Mouse (Mus musculus): ENCODE data around the gene Ass1. TPM values are rescaled to one million over a fixed set of nuclear protein-coding genes. Genes with fewer than 3 reads are reported as not detected.
A peak's percentile ranks its signal among the peaks of the same experiment; 100 is the strongest.

Ass1 gene
- polyA plus RNA-seq (2011; ENCODE audit: insufficient read depth, insufficient read length, low read depth, missing spikeins): 168 and 176 TPM in 2 replicates

DNA sequence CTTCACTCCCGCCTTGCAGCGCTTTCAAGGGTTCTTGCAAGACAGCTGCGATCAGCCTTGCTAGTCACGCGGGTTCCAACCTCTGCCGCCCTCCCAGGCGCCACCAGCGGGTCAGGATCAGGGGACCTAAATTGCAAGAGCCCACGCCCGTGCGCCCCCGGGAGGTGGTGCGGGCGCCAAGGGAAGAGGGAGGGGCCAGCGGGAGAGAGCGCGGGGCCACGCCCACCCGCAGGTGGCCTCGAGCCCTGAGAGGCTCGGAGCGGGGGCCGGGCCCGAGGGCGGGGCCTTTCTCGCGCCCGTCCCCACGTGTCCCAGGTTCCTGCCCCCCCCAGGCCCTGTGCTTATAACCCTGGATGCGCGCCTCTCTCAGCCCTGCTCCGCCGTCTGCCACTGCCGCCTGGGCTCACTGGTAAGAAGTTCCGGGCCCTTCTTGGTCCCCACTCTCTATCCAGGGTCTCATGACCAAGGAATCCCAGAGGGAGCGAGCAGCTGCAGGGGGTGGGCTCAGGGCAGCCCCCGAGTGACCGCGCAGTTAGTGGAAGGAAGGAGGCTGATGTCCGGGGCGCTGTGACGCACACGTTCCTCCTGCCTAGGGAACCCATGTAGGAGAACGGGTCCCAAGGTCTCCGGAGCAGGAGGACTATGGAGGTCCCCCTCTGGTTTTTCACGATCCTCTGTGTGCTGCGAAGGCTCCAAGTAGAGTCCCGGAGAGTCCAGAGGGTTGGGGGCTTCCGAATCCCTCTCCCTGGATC, at the start of gene Ass1:
Ass1 (plus strand) TSS at position 277 of the 752 bp plus-strand sequence.
- H3K9me3 ChIP-seq (replicated peaks; ENCODE audit: control insufficient read depth, insufficient read depth, low read length, poor library complexity, severe bottlenecking): no peaks in the 10 kb centered on the region
- H3K4me1 ChIP-seq (ENCODE audit: control insufficient read depth, insufficient read depth, low read length): peaks cover 2% of the 10 kb centered on the region
- peak within 1 kb of the TSS; percentile 80 for H3K9ac ChIP-seq (ENCODE audit: low read depth, poor library complexity, severe bottlenecking)
- peak within 1 kb of the TSS; percentile 7 for H3K27ac ChIP-seq (ENCODE audit: insufficient read depth, low read length)
- no peaks in the 10 kb centered on the region for H3K27me3 ChIP-seq (ENCODE audit: control insufficient read depth, insufficient read depth, low read length, poor library complexity, severe bottlenecking)
- H3K4me3 ChIP-seq (ENCODE audit: low read depth, low read length): peak within 1 kb of the TSS; percentile 87
- H3K36me3 ChIP-seq (ENCODE audit: control insufficient read depth, insufficient read depth, low read length, poor library complexity, severe bottlenecking): peaks cover 10% of the 10 kb centered on the region; the same call in 1 of the 2 replicates
- no peak for TF ChIP-seq EP300 (IDR thresholded peaks at IDR 0.05; ENCODE audit: insufficient read depth, low read depth, low read length)
- TF ChIP-seq CTCF (IDR thresholded peaks at IDR 0.05; ENCODE audit: low read depth, low read length): peak; percentile 27
- peak; percentile 29 for TF ChIP-seq POLR2A (IDR thresholded peaks at IDR 0.05; ENCODE audit: insufficient read depth, low read length)

DNA sequence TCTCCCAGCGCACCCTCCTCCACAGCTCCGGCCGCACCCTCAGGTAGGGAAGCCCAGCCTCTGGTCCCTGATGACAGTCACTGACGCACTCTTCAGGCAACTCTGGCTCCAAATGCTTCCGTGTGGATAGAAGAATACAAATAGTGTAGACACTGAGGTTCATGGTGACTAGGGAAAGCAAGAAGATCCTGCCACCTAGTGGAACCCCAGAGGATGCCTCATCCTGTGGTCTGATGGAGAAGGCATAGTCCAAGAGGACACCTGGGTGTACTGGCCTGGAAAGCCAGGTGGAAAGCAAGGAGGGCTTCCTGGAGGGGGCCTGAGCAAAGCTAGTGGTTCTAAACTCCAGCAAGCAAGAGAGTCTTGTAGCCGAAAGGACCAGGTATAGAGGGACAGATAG, 49.1 kb upstream of the Ass1 start:
- H3K27me3 ChIP-seq (ENCODE audit: control insufficient read depth, insufficient read depth, low read length, poor library complexity, severe bottlenecking): no peaks in the 10 kb centered on the region
- H3K4me3 ChIP-seq (ENCODE audit: low read depth, low read length): no peak overlapping the region
- H3K36me3 ChIP-seq (ENCODE audit: control insufficient read depth, insufficient read depth, low read length, poor library complexity, severe bottlenecking): no peaks in the 10 kb centered on the region
- H3K9me3 ChIP-seq (replicated peaks; ENCODE audit: control insufficient read depth, insufficient read depth, low read length, poor library complexity, severe bottlenecking): no peaks in the 10 kb centered on the region
- no peak overlapping the region for H3K27ac ChIP-seq (ENCODE audit: insufficient read depth, low read length)
- peak; percentile 24 for TF ChIP-seq CTCF (IDR thresholded peaks at IDR 0.05; ENCODE audit: low read depth, low read length)
- TF ChIP-seq EP300 (IDR thresholded peaks at IDR 0.05; ENCODE audit: insufficient read depth, low read depth, low read length): no peak
- no peak overlapping the region for H3K9ac ChIP-seq (ENCODE audit: low read depth, poor library complexity, severe bottlenecking)
- H3K4me1 ChIP-seq (ENCODE audit: control insufficient read depth, insufficient read depth, low read length): peaks cover 2% of the 10 kb centered on the region

DNA sequence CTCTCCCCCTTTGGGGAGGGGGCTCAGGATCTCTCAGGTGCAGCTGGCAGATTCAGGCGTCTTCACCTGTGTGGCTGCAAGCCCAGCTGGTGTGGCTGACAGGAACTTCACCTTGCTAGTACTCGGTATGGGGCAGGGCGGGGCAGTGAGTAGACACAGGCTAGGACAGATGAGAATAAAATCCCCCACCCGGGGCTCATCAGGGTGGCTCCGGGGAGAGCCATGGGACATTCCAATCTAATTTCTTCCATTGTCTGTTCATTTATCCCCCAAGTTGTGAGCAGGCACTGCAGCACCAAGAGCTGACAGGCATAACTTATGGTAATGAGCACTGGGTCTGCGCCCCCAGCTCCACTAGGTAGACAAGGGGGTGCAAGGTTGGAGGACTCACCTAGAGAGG, 47.4 kb upstream of the Ass1 start:
- Histone ChIP-seq H3K27me3 (ENCODE audit: control insufficient read depth, insufficient read depth, low read length, poor library complexity, severe bottlenecking) (no peaks in the 10 kb centered on the region), H3K9ac (ENCODE audit: low read depth, poor library complexity, severe bottlenecking) (no peak overlapping the region), H3K4me3 (ENCODE audit: low read depth, low read length) (no peak overlapping the region), H3K9me3 (replicated peaks; ENCODE audit: control insufficient read depth, insufficient read depth, low read length, poor library complexity, severe bottlenecking) (no peaks in the 10 kb centered on the region), H3K36me3 (ENCODE audit: control insufficient read depth, insufficient read depth, low read length, poor library complexity, severe bottlenecking) (no peaks in the 10 kb centered on the region), H3K4me1 (ENCODE audit: control insufficient read depth, insufficient read depth, low read length) (peaks cover 2% of the 10 kb centered on the region), H3K27ac (ENCODE audit: insufficient read depth, low read length) (no peak overlapping the region)
- TF ChIP-seq CTCF (IDR thresholded peaks at IDR 0.05; ENCODE audit: low read depth, low read length) (no peak), EP300 (IDR thresholded peaks at IDR 0.05; ENCODE audit: insufficient read depth, low read depth, low read length) (no peak), POLR2A (IDR thresholded peaks at IDR 0.05; ENCODE audit: insufficient read depth, low read length) (no peak)

DNA sequence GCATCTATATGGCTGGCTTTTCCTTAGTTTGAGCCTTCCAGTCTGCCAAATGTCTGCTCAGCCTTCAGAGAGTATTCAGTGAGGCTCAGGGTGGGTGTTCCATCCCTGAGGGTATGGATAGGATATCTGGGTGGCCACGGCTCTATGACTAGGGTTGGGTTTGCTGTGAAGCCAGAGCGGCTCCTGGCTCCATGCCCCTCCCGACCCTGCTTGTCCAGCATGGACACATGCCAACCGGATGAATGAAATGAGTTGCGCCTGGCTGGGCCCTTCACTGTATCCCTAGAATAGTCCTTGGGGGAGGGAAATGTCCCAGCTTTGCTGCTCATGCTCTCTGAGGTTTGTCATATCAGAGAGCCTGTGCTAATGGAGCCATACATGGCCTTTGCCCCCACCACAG, 38.5 kb upstream of the Ass1 start:
- no peak overlapping the region for H3K9ac ChIP-seq (ENCODE audit: low read depth, poor library complexity, severe bottlenecking)

DNA sequence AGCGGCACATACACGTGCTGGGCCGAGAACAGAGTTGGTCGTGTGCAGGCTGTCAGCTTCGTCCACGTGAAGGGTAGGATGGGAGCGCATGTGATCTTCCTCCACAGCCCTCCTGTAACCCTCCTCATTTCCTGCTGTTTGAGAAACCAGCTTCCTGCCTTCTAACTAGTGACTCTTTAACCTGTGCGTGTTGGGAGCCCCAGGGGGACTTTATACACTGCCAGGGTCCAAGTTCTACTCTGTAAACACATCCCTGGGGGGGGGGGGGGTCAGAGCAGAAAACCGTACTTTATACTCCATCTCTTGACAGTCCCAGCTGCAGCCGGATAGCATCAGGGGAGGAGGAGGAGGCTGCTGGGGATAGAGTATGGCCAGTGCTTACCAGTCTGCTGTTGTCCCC, 35.3 kb upstream of the Ass1 start:
- no peak overlapping the region for H3K4me3 ChIP-seq (ENCODE audit: low read depth, low read length)

More for the DNA sequence above, 38.5 kb upstream of the Ass1 start:
- H3K27ac ChIP-seq (ENCODE audit: insufficient read depth, low read length): no peak overlapping the region
- H3K4me1 ChIP-seq (ENCODE audit: control insufficient read depth, insufficient read depth, low read length): no peaks in the 10 kb centered on the region
- no peaks in the 10 kb centered on the region for H3K9me3 ChIP-seq (replicated peaks; ENCODE audit: control insufficient read depth, insufficient read depth, low read length, poor library complexity, severe bottlenecking)
- H3K4me3 ChIP-seq (ENCODE audit: low read depth, low read length): no peak overlapping the region
- TF ChIP-seq EP300 (IDR thresholded peaks at IDR 0.05; ENCODE audit: insufficient read depth, low read depth, low read length) (no peak), CTCF (IDR thresholded peaks at IDR 0.05; ENCODE audit: low read depth, low read length) (no peak), POLR2A (IDR thresholded peaks at IDR 0.05; ENCODE audit: insufficient read depth, low read length) (no peak)
- no peaks in the 10 kb centered on the region for H3K27me3 ChIP-seq (ENCODE audit: control insufficient read depth, insufficient read depth, low read length, poor library complexity, severe bottlenecking)
- no peaks in the 10 kb centered on the region for H3K36me3 ChIP-seq (ENCODE audit: control insufficient read depth, insufficient read depth, low read length, poor library complexity, severe bottlenecking)

DNA sequence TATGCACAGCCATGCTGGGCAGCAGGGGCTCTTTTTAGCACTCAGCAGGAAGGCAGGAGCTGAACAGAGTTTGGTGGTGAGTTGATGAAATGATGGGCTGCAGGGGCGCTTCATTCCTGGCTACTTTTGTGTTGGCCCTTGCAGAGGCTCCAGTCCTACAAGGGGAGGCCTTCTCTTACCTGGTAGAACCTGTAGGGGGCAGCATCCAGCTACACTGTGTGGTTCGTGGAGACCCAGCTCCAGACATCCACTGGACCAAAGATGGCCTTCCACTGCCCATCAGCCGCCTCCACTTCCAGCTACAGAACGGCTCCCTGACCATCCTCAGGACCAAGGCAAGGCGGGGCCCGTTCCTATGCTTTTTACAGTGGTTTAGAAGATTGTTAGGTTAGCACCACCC, 34.4 kb upstream of the Ass1 start:
- H3K36me3 ChIP-seq (ENCODE audit: control insufficient read depth, insufficient read depth, low read length, poor library complexity, severe bottlenecking): no peaks in the 10 kb centered on the region
- no peaks in the 10 kb centered on the region for H3K27me3 ChIP-seq (ENCODE audit: control insufficient read depth, insufficient read depth, low read length, poor library complexity, severe bottlenecking)
- no peaks in the 10 kb centered on the region for H3K9me3 ChIP-seq (replicated peaks; ENCODE audit: control insufficient read depth, insufficient read depth, low read length, poor library complexity, severe bottlenecking)
- TF ChIP-seq CTCF (IDR thresholded peaks at IDR 0.05; ENCODE audit: low read depth, low read length) (peak; percentile 85), EP300 (IDR thresholded peaks at IDR 0.05; ENCODE audit: insufficient read depth, low read depth, low read length) (no peak), POLR2A (IDR thresholded peaks at IDR 0.05; ENCODE audit: insufficient read depth, low read length) (no peak)
- no peak overlapping the region for H3K4me3 ChIP-seq (ENCODE audit: low read depth, low read length)
- H3K4me1 ChIP-seq (ENCODE audit: control insufficient read depth, insufficient read depth, low read length): no peaks in the 10 kb centered on the region
- no peak overlapping the region for H3K9ac ChIP-seq (ENCODE audit: low read depth, poor library complexity, severe bottlenecking)
- no peak overlapping the region for H3K27ac ChIP-seq (ENCODE audit: insufficient read depth, low read length)

More for the DNA sequence above, 35.3 kb upstream of the Ass1 start:
- no peaks in the 10 kb centered on the region for H3K4me1 ChIP-seq (ENCODE audit: control insufficient read depth, insufficient read depth, low read length)
- H3K36me3 ChIP-seq (ENCODE audit: control insufficient read depth, insufficient read depth, low read length, poor library complexity, severe bottlenecking): no peaks in the 10 kb centered on the region
- H3K9ac ChIP-seq (ENCODE audit: low read depth, poor library complexity, severe bottlenecking): no peak overlapping the region
- no peaks in the 10 kb centered on the region for H3K9me3 ChIP-seq (replicated peaks; ENCODE audit: control insufficient read depth, insufficient read depth, low read length, poor library complexity, severe bottlenecking)
- no peaks in the 10 kb centered on the region for H3K27me3 ChIP-seq (ENCODE audit: control insufficient read depth, insufficient read depth, low read length, poor library complexity, severe bottlenecking)
- no peak overlapping the region for H3K27ac ChIP-seq (ENCODE audit: insufficient read depth, low read length)
- TF ChIP-seq POLR2A (IDR thresholded peaks at IDR 0.05; ENCODE audit: insufficient read depth, low read length) (no peak), CTCF (IDR thresholded peaks at IDR 0.05; ENCODE audit: low read depth, low read length) (no peak), EP300 (IDR thresholded peaks at IDR 0.05; ENCODE audit: insufficient read depth, low read depth, low read length) (no peak)

Measured in ES-Bruce4 (cell line).